Mouse (Mus musculus) embryonic facial prominence, embryonic 15.5 days (tissue): ENCODE data around the gene St6gal1. TPM values are rescaled to one million over a fixed set of nuclear protein-coding genes. Genes with fewer than 3 reads are reported as not detected.

ENCODE experiments used
- ATAC-seq: fragments of 200-750 bp; cut with Nextera tagmentation; 2 replicates; pipeline ENCODE4 v1.8.0; 2017; ENCODE audit warnings: low read depth, moderate TSS enrichment; ENCODE audit not compliant: insufficient number of reproducible peaks, low FRiP score, low TSS enrichment
- H3K27ac ChIP-seq: fragments of 300-500 bp; sonication (generic); replicated peaks from 2 replicates; pipeline ENCODE4 v1.5.1; 2015; ENCODE audit warnings: mild to moderate bottlenecking, inconsistent platforms
- H3K27me3 ChIP-seq: fragments of 300-500 bp; sonication (generic); 2 replicates; pipeline ENCODE4 v1.6.1; 2015; ENCODE audit warnings: inconsistent platforms
- H3K36me3 ChIP-seq: fragments of 300-500 bp; sonication (generic); 2 replicates; pipeline ENCODE4 v1.6.1; 2015; ENCODE audit warnings: mild to moderate bottlenecking, inconsistent platforms
- H3K4me1 ChIP-seq: fragments of 300-500 bp; sonication (generic); 2 replicates; pipeline ENCODE4 v1.6.1; 2015; ENCODE audit warnings: inconsistent platforms
- H3K4me2 ChIP-seq: fragments of 300-500 bp; sonication (generic); replicated peaks from 2 replicates; pipeline ENCODE4 v1.6.1; 2015; ENCODE audit warnings: mild to moderate bottlenecking, inconsistent platforms
- H3K4me3 ChIP-seq: fragments of 300-500 bp; sonication (generic); replicated peaks from 2 replicates; pipeline ENCODE4 v1.5.1; 2015; ENCODE audit warnings: mild to moderate bottlenecking, inconsistent platforms
- H3K9ac ChIP-seq: fragments of 300-500 bp; sonication (generic); 2 replicates; pipeline ENCODE4 v1.6.1; 2015; ENCODE audit warnings: inconsistent platforms
- H3K9me3 ChIP-seq: fragments of 300-500 bp; sonication (generic); replicated peaks from 2 replicates; pipeline ENCODE4 v1.6.1; 2016; ENCODE audit warnings: inconsistent platforms
- WGBS: fragments of 180-500 bp; shearing (Covaris S2); methylation state at CpG from one replicate; pipeline ENCODE4 v1.1.7; 2015; 5-methylcytosine and 5-hydroxymethylcytosine counted together
- polyA plus RNA-seq: library from polyadenylated mRNA; unstranded; fragments of >200 nt; fragmentation: Nextera tagmentation; extraction: Ambion mirVana; gene quantifications from 2 replicates; pipeline ENCODE4 v1.2.1, GENCODE M21; 2015

Gene St6gal1
- polyA plus RNA-seq, 1 experiment from 2014 or later: 16.5 TPM

GRCm38 (mm10) chr16:23279879-23280741 lies 55.6 kb downstream of the St6gal1 start:
- H3K36me3 ChIP-seq: no peaks in the 10 kb centered on the region
- no peak overlapping the region for H3K4me2 ChIP-seq
- peaks cover 14% of the 10 kb centered on the region; the same call in 1 of the 2 replicates for H3K4me1 ChIP-seq
- H3K27ac ChIP-seq: no peak overlapping the region
- no peak overlapping the region for H3K4me3 ChIP-seq
- H3K9me3 ChIP-seq: no peaks in the 10 kb centered on the region
- no peak overlapping the region for H3K9ac ChIP-seq
- 46% methylated on average over 9 of the region's 9 CpGs for WGBS
- H3K27me3 ChIP-seq: no peaks in the 10 kb centered on the region
- no peak for ATAC-seq

GRCm38 (mm10) chr16:23280742-23281090 lies 56.2 kb downstream of the St6gal1 start:
- H3K27me3 ChIP-seq: no peaks in the 10 kb centered on the region
- H3K9ac ChIP-seq: no peak overlapping the region
- ATAC-seq: no peak
- no peaks in the 10 kb centered on the region for H3K36me3 ChIP-seq
- WGBS: 70% methylated on average over 4 of the region's 4 CpGs
- H3K4me3 ChIP-seq: no peak overlapping the region
- H3K4me1 ChIP-seq: peaks cover 14% of the 10 kb centered on the region; the same call in 1 of the 2 replicates
- no peaks in the 10 kb centered on the region for H3K9me3 ChIP-seq
- no peak overlapping the region for H3K27ac ChIP-seq
- no peak overlapping the region for H3K4me2 ChIP-seq

DNA sequence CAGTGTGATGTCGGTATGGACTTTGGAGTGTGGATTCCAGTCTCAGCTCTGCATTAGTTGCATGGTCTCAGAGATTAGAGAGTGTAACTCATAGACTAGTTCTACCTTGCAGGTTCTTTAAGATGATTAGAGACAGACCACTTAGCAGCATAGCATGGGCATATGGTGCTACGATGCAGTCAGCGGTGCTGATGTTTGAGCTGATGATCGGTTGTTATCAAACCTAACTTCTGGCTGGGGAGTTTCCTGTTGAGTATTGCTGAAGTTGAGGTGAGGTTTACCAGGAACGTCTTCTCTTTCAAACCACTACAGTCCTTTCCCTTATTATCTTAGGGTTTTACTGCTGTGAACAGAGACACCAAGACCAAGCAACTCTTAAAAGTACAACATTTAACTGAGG lies 57.7 kb downstream of the St6gal1 start:
- no peak for ATAC-seq
- Histone ChIP-seq H3K9ac (no peak overlapping the region), H3K27ac (no peak overlapping the region), H3K36me3 (no peaks in the 10 kb centered on the region), H3K4me1 (peaks cover 14% of the 10 kb centered on the region; the same call in 1 of the 2 replicates), H3K9me3 (no peaks in the 10 kb centered on the region; the same call in 1 of the 2 replicates), H3K27me3 (no peaks in the 10 kb centered on the region), H3K4me2 (no peak overlapping the region), H3K4me3 (no peak overlapping the region)
- 91% methylated on average over 5 of the region's 5 CpGs for WGBS

DNA sequence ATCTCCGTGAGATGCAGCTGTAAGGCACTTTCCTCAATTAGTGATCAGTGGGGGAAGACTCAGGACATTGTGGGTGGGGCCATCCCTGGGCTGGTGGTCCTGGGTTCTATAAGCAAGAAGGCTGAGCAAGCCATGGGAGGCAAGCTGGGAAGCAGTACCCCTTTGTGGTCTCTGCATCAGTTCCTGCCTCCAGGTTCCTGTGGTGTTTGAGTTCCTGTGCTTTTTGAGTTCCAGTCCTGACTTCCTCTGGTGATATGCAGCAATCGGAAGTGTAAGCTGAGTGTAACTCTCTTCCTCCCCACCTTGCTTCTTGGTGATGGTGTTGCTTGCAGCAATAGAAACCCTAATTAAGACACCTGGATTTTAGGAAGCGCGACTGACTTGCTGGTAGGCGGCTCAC lies 58.4 kb downstream of the St6gal1 start:
- Histone ChIP-seq H3K4me3 (no peak overlapping the region), H3K9ac (no peak overlapping the region), H3K9me3 (no peaks in the 10 kb centered on the region; the same call in 1 of the 2 replicates), H3K4me1 (peaks cover 14% of the 10 kb centered on the region; the same call in 1 of the 2 replicates), H3K27me3 (no peaks in the 10 kb centered on the region), H3K4me2 (no peak overlapping the region), H3K36me3 (no peaks in the 10 kb centered on the region), H3K27ac (no peak overlapping the region)
- ATAC-seq: no peak
- 77% methylated on average over 5 of the region's 5 CpGs for WGBS

- no peak overlapping the region for H3K27ac ChIP-seq
- H3K4me1 ChIP-seq: peaks cover 14% of the 10 kb centered on the region; the same call in 1 of the 2 replicates
- H3K27me3 ChIP-seq: no peaks in the 10 kb centered on the region
- H3K9ac ChIP-seq: no peak overlapping the region
- WGBS: 74% methylated on average over 1 of the region's 1 CpGs
- no peak for ATAC-seq
- H3K4me3 ChIP-seq: no peak overlapping the region
- no peaks in the 10 kb centered on the region for H3K36me3 ChIP-seq
- no peaks in the 10 kb centered on the region; the same call in 1 of the 2 replicates for H3K9me3 ChIP-seq
- no peak overlapping the region for H3K4me2 ChIP-seq
These were observed 59.1 kb downstream of the St6gal1 start for GRCm38 (mm10) chr16:23283677-23284076.

DNA sequence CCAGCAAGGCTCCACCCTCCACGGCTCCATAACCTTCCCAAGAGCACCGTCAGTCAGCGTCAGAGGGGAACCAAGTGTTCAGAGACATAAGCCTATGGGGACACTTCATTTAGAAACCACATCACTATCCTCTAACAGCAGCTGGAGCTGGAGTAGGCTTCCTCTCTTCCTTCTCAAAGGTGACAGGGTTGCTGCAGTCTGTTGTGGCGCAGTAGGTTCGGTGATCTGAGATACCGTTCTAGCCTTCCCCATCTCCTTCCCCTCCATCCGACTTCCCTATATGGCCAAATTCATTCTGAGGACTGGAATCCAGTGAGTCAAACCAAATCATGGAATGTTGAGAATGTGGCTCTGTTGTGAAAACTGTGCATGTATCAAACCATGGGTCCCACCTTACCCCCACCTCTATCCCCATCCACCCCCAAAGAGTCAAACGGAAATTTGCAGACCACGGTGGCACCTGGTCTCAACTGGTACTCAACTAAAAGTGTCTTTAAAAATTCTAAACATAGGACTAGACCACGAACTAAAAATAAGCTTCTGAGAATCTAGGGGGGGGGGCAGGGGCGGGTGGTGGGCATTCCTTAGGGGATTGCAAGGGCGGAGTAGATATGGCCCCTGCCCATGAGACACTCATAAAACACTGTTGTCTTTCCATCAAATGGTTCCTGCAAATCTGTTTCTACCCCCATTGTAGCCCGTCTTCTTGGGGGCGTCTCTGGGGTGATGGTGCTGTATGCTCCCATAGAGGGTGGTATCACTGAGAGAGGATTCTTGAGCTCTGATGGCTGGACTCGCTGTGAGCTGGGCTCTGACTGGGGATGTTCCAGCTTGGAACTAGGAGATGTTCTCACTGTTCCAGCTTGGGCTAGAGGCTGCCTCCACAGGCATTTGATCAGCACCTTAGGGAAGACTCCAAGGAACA lies 60.2 kb downstream of the St6gal1 start:
- no peak overlapping the region for H3K4me3 ChIP-seq
- 80% methylated on average over 15 of the region's 15 CpGs for whole genome bisulfite sequencing
- ATAC-seq: no peak

DNA sequence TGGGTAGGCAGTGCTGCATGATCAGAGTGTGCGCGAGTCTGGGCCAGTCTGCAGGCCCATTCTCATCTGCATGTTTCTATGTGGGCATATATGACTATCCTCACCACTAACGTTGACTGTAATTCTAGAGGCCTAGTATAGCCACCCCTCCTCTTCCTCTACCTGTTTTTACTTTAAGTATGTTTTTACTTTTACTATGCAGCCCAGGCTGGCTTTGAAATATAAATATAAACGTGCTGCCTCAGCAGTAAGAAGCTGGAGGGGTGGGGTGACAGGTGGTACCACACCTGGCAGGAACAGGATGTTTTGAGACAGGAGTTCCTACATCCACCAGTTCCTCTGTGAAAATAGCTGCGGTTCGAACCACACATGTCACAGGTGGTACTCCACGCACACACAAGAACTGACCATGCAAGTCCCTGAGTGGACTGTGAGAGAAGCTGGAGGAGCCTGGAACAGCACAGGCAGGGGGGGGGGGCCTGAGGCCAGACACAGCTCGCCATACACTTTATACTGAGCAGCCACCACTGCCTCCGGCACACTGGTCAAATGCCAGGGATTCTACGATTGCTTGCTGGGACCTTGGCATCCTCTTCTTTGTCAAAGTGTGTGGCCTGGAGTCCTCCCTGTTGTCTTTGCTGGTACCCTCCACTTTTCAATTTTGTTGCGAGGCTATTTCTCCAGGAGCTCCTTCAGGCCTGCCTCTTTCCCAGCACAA lies 62.0 kb downstream of the St6gal1 start:
- no peaks in the 10 kb centered on the region for H3K36me3 ChIP-seq
- H3K4me1 ChIP-seq: peaks cover 4% of the 10 kb centered on the region; the same call in 1 of the 2 replicates
- no peak overlapping the region for H3K9ac ChIP-seq
- H3K27ac ChIP-seq: no peak overlapping the region
- H3K4me3 ChIP-seq: no peak overlapping the region
- no peaks in the 10 kb centered on the region; the same call in 1 of the 2 replicates for H3K9me3 ChIP-seq
- ATAC-seq: no peak
- H3K27me3 ChIP-seq: no peaks in the 10 kb centered on the region
- no peak overlapping the region for H3K4me2 ChIP-seq
- 72% methylated on average over 11 of the region's 11 CpGs for WGBS

More for the DNA sequence above, 60.2 kb downstream of the St6gal1 start:
- no peak overlapping the region for H3K4me2 ChIP-seq
- peaks cover 13% of the 10 kb centered on the region; the same call in 1 of the 2 replicates for H3K4me1 ChIP-seq
- H3K27me3 ChIP-seq: no peaks in the 10 kb centered on the region
- no peaks in the 10 kb centered on the region for H3K36me3 ChIP-seq
- H3K27ac ChIP-seq: no peak overlapping the region
- H3K9me3 ChIP-seq: no peaks in the 10 kb centered on the region; the same call in 1 of the 2 replicates
- no peak overlapping the region for H3K9ac ChIP-seq

DNA sequence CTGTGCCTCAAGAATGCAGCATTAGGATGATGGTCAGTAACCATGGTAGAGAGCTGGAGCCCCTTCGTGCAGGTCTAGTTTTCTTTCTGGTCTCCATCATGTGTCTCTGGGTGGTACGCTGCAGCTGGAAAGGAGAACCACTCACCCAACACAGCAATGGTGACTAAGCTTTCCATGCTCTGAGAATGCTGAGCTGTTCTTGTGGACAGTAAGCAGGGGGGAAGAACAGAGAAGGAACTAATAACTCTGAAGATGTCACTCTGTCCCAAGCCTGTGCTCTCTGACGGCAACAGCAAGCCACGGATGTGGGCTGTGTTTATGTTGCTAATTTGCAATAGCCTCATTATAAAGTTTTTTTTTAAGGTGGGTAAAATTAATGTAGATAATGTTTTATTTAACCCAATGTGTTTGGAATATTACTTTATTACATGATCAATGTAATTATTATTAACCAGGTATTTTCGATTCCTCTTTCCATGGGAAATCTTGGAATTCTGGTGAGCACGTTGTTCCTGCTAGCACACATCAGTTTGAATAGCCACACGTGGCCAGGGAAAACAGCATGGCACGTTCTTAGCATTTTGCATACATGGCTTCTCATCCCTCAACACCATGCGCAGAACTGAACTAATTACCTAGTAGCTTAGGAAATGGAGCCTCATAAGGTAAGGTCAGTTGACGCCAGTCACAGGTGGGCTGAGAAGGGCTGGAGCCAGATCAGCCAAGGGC lies 62.9 kb downstream of the St6gal1 start:
- Histone ChIP-seq H3K4me1 (peaks cover 4% of the 10 kb centered on the region; the same call in 1 of the 2 replicates), H3K4me2 (no peak overlapping the region), H3K4me3 (no peak overlapping the region), H3K27ac (no peak overlapping the region), H3K36me3 (no peaks in the 10 kb centered on the region), H3K27me3 (no peaks in the 10 kb centered on the region), H3K9ac (no peak overlapping the region), H3K9me3 (no peaks in the 10 kb centered on the region; the same call in 1 of the 2 replicates)
- no peak for ATAC-seq
- 90% methylated on average over 10 of the region's 10 CpGs for WGBS

DNA sequence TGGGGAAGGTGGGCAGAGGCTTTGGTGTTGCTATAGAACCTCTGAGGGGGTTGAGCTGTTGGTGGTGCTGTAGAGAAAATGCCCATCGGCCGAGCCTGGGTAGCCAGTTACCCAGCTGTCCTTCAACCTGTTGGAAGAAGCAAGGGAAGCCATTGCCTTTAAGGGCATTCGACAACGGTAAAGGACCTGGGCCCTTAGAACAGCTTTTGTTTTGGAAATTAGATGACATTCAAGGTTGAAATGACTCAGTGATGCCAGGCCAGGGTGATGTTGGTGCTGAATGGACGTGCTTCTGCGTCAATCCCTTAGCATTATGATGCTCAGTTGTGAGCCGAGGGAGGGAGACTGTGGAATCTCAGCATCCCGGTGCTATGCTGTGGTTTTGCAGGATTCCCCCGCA lies 63.6 kb downstream of the St6gal1 start:
- WGBS: 90% methylated on average over 9 of the region's 9 CpGs
- H3K27me3 ChIP-seq: no peaks in the 10 kb centered on the region
- H3K4me2 ChIP-seq: no peak overlapping the region
- H3K4me3 ChIP-seq: no peak overlapping the region
- H3K36me3 ChIP-seq: no peaks in the 10 kb centered on the region
- H3K9ac ChIP-seq: no peak overlapping the region
- H3K4me1 ChIP-seq: peaks cover 4% of the 10 kb centered on the region; the same call in 1 of the 2 replicates
- H3K9me3 ChIP-seq: no peaks in the 10 kb centered on the region; the same call in 1 of the 2 replicates
- H3K27ac ChIP-seq: no peak overlapping the region
- no peak for ATAC-seq

GRCm38 (mm10) chr16:23289424-23289823 lies 64.9 kb downstream of the St6gal1 start:
- Histone ChIP-seq H3K4me1 (0 out of 2 replicates have a peak, but pooled peaks cover 2% of the 10 kb centered on the region), H3K9me3 (no peaks in the 10 kb centered on the region; the same call in 1 of the 2 replicates), H3K4me3 (no peak overlapping the region), H3K27me3 (no peaks in the 10 kb centered on the region), H3K9ac (no peak overlapping the region), H3K36me3 (no peaks in the 10 kb centered on the region), H3K4me2 (no peak overlapping the region), H3K27ac (no peak overlapping the region)
- 94% methylated on average over 6 of the region's 6 CpGs for WGBS
- ATAC-seq: no peak
